Mouse (Mus musculus) lung, adult 2 months (tissue): ENCODE measurements around the gene Ccdc71l. TPM values are rescaled to one million over a fixed set of nuclear protein-coding genes. Genes with fewer than 3 reads are reported as not detected.

Experiments
- DNase-seq: peaks from one replicate; pipeline ENCODE4 v3.0.0; 2022
- H3K4me1 ChIP-seq: fragments of 200-500 bp; 2 replicates; pipeline ENCODE4 v1.6.1; 2011; ENCODE audit warnings: low read length; ENCODE audit not compliant: control insufficient read depth, insufficient read depth
- H3K4me3 ChIP-seq: fragments of 200-500 bp; replicated peaks from 2 replicates; pipeline ENCODE3; 2011; ENCODE audit warnings: low read depth, mild to moderate bottlenecking, control low read depth, low read length; ENCODE audit errors: extremely low read depth
- CTCF ChIP-seq: fragments of 200-500 bp; IDR thresholded peaks from 2 replicates; pipeline ENCODE4 v1.5.1; 2011; ENCODE audit warnings: mild to moderate bottlenecking, low read length, control low read depth; ENCODE audit not compliant: insufficient read depth
- POLR2A ChIP-seq: fragments of 200-500 bp; IDR thresholded peaks from 2 replicates; pipeline ENCODE4 v1.6.1; 2011; ENCODE audit warnings: low read depth, mild to moderate bottlenecking, control low read depth, low read length, borderline replicate concordance; ENCODE audit errors: extremely low read depth
- WGBS: fragments of 180-500 bp; shearing (Covaris S2); methylation state at CpG from one replicate; pipeline ENCODE4 v1.1.7; 2018; 5-methylcytosine and 5-hydroxymethylcytosine counted together
- polyA plus RNA-seq: library from polyadenylated mRNA; depleted of rRNA; stranded (reverse); fragments of >200 nt; gene quantifications from 2 replicates; pipeline ENCODE4 v1.2.3, GENCODE M21; 2012; rRNA removed

Gene Ccdc71l
- 11.9 and 18.4 TPM in 2 replicates for polyA plus RNA-seq

- 1% methylated on average over 73 of the region's 78 CpGs for WGBS
- TF ChIP-seq CTCF (no peak), POLR2A (peak; percentile 39; the same call in 1 of the 2 replicates)
- DNase-seq = peak; percentile 78
- Histone ChIP-seq H3K4me1 (peaks cover 6% of the 10 kb centered on the region), H3K4me3 (peak within 1 kb of the TSS; percentile 95)
Measured at GRCm38 (mm10) chr12:32378528-32379295, at the start of gene Ccdc71l. TSS of gene Ccdc71l (plus strand) at chr12:32378704.

GRCm38 (mm10) chr12:32339078-32339477 lies 39.4 kb upstream of the Ccdc71l start:
- TF ChIP-seq POLR2A (no peak), CTCF (no peak)
- WGBS = 51% methylated on average over 1 of the region's 1 CpGs

GRCm38 (mm10) chr12:32343487-32343886 lies 35.0 kb upstream of the Ccdc71l start:
- H3K4me1 ChIP-seq = no peaks in the 10 kb centered on the region; the same call in 1 of the 2 replicates
- WGBS = 72% methylated on average over 1 of the region's 1 CpGs
- TF ChIP-seq POLR2A (no peak), CTCF (no peak)
- H3K4me3 ChIP-seq = no peak overlapping the region
- no peak for DNase-seq

More at GRCm38 (mm10) chr12:32339078-32339477, 39.4 kb upstream of the Ccdc71l start:
- no peak for DNase-seq
- H3K4me1 ChIP-seq = no peaks in the 10 kb centered on the region; the same call in 1 of the 2 replicates
- no peak overlapping the region for H3K4me3 ChIP-seq

GRCm38 (mm10) chr12:32346121-32346520 lies 32.4 kb upstream of the Ccdc71l start:
- 88% methylated on average over 4 of the region's 4 CpGs for WGBS

GRCm38 (mm10) chr12:32348493-32348892 lies 30.0 kb upstream of the Ccdc71l start:
- TF ChIP-seq CTCF (no peak), POLR2A (no peak)
- no peak for DNase-seq

More at GRCm38 (mm10) chr12:32346121-32346520, 32.4 kb upstream of the Ccdc71l start:
- no peak overlapping the region for H3K4me3 ChIP-seq
- TF ChIP-seq POLR2A (no peak), CTCF (no peak)
- no peak for DNase-seq
- no peaks in the 10 kb centered on the region for H3K4me1 ChIP-seq

GRCm38 (mm10) chr12:32351874-32352273 lies 26.6 kb upstream of the Ccdc71l start:
- H3K4me3 ChIP-seq = no peak overlapping the region
- TF ChIP-seq CTCF (no peak), POLR2A (no peak)
- no peak for DNase-seq
- H3K4me1 ChIP-seq = no peaks in the 10 kb centered on the region
- 63% methylated on average over 1 of the region's 1 CpGs for WGBS

More at GRCm38 (mm10) chr12:32348493-32348892, 30.0 kb upstream of the Ccdc71l start:
- Histone ChIP-seq H3K4me3 (no peak overlapping the region), H3K4me1 (no peaks in the 10 kb centered on the region)
- 74% methylated on average over 3 of the region's 3 CpGs for WGBS

GRCm38 (mm10) chr12:32379296-32379725 lies 807 bp downstream of the Ccdc71l start:
- peak; percentile 36; the same call in 1 of the 2 replicates for TF ChIP-seq CTCF
- peak; percentile 60; the same call in 1 of the 2 replicates for TF ChIP-seq POLR2A
- DNase-seq = peak; percentile 87

GRCm38 (mm10) chr12:32379731-32380130 lies 1.2 kb downstream of the Ccdc71l start:
- Histone ChIP-seq H3K4me1 (peaks cover 6% of the 10 kb centered on the region), H3K4me3 (peak overlapping the region; percentile 95)
- no peak for DNase-seq
- WGBS = under 1% methylated on average over 28 of the region's 28 CpGs
- TF ChIP-seq POLR2A (no peak), CTCF (no peak)

More at GRCm38 (mm10) chr12:32379296-32379725, 807 bp downstream of the Ccdc71l start:
- peak overlapping the region; percentile 95 for H3K4me3 ChIP-seq
- WGBS = under 1% methylated on average over 66 of the region's 67 CpGs
- H3K4me1 ChIP-seq = peaks cover 6% of the 10 kb centered on the region

- Histone ChIP-seq H3K4me1 (peaks cover 6% of the 10 kb centered on the region), H3K4me3 (peak overlapping the region; percentile 29)
- no peak for DNase-seq
- WGBS = 59% methylated on average over 3 of the region's 3 CpGs
- no peak for TF ChIP-seq CTCF
- no peak for TF ChIP-seq POLR2A
Measured at GRCm38 (mm10) chr12:32380457-32380856, 2.0 kb downstream of the Ccdc71l start.
